Mouse (Mus musculus) bone marrow, adult 2 months (tissue): ENCODE measurements around the gene Hoxb1.

Experiments used
- CTCF ChIP-seq: fragments of 200-500 bp; IDR thresholded peaks from 2 replicates; pipeline ENCODE4 v1.5.1; 2011; ENCODE audit warnings: low read length, control low read depth; ENCODE audit not compliant: control insufficient read depth, insufficient read depth
- POLR2A ChIP-seq: fragments of 200-500 bp; IDR thresholded peaks from 2 replicates; pipeline ENCODE4 v1.6.1; 2011; ENCODE audit warnings: low read depth, mild to moderate bottlenecking, control low read depth, low read length, borderline replicate concordance; ENCODE audit not compliant: control insufficient read depth

- no peak for TF ChIP-seq POLR2A
- TF ChIP-seq CTCF: no peak
Observed at GRCm38 (mm10) chr11:96318368-96319070, 47.0 kb upstream of the Hoxb1 start.
